Mouse (Mus musculus) heart, embryonic 13.5 days (tissue): Measurements from ENCODE around the gene Aph1b. TPM values are rescaled to one million over a fixed set of nuclear protein-coding genes. Genes with fewer than 3 reads are reported as not detected.
"Not testable (repeated sequence)": the region's sequence is repeated elsewhere in the genome, so short reads cannot be mapped to it uniquely, and the experiment has no call there.

ENCODE experiments used
- ATAC-seq: fragments of 200-750 bp; cut with Nextera tagmentation; 2 replicates; pipeline ENCODE4 v1.8.0; 2017; ENCODE audit warnings: moderate TSS enrichment; ENCODE audit not compliant: insufficient number of reproducible peaks, low FRiP score, low TSS enrichment; ENCODE audit errors: extremely low read depth
- H3K27ac ChIP-seq: fragments of 300-500 bp; sonication (generic); replicated peaks from 2 replicates; pipeline ENCODE4 v1.5.1; 2015; ENCODE audit warnings: moderate library complexity, mild to moderate bottlenecking, inconsistent platforms
- H3K27me3 ChIP-seq: fragments of 300-500 bp; sonication (generic); replicated peaks from 2 replicates; pipeline ENCODE4 v1.6.1; 2015; ENCODE audit warnings: mild to moderate bottlenecking, inconsistent platforms
- H3K36me3 ChIP-seq: fragments of 300-500 bp; sonication (generic); 2 replicates; pipeline ENCODE4 v1.6.1; 2015; ENCODE audit warnings: mild to moderate bottlenecking, inconsistent platforms
- H3K4me1 ChIP-seq: fragments of 300-500 bp; sonication (generic); 2 replicates; pipeline ENCODE4 v1.6.1; 2015; ENCODE audit warnings: inconsistent platforms
- H3K4me2 ChIP-seq: fragments of 300-500 bp; sonication (generic); 2 replicates; pipeline ENCODE4 v1.6.1; 2015; ENCODE audit warnings: inconsistent platforms, mild to moderate bottlenecking, moderate library complexity
- H3K4me3 ChIP-seq: fragments of 300-500 bp; sonication (generic); 2 replicates; pipeline ENCODE4 v1.5.1; 2015; ENCODE audit warnings: moderate library complexity, mild to moderate bottlenecking, inconsistent platforms
- H3K9ac ChIP-seq: fragments of 300-500 bp; sonication (generic); 2 replicates; pipeline ENCODE4 v1.6.1; 2015; ENCODE audit warnings: inconsistent platforms, mild to moderate bottlenecking, moderate library complexity
- H3K9me3 ChIP-seq: fragments of 300-500 bp; sonication (generic); 2 replicates; pipeline ENCODE4 v1.6.1; 2016; ENCODE audit warnings: inconsistent platforms
- WGBS: fragments of 180-500 bp; shearing (Covaris S2); methylation state at CpG from one replicate; pipeline ENCODE4 v1.1.7; 2015; ENCODE audit warnings: mixed read lengths; 5-methylcytosine and 5-hydroxymethylcytosine counted together
- polyA plus RNA-seq: library from polyadenylated mRNA; unstranded; fragments of >200 nt; fragmentation: Nextera tagmentation; extraction: Ambion mirVana; gene quantifications from 2 replicates; pipeline ENCODE4 v1.2.1, GENCODE M21; 2015

The Aph1b gene
- polyA plus RNA-seq, 1 experiment from 2014 or later: 6.5 TPM

GRCm38 (mm10) chr9:66796739-66797138, 1.4 kb upstream of the Aph1b start, which contains the start of gene Gm10647:
Gene Gm10647, plus strand, starts transcription at chr9:66797039.
- H3K9ac ChIP-seq: peak within 1 kb of the TSS; percentile 89
- H3K4me3 ChIP-seq: peak within 1 kb of the TSS; percentile 82
- ATAC-seq: no peak
- no peaks in the 10 kb centered on the region for H3K9me3 ChIP-seq
- WGBS: 79% methylated on average over 5 of the region's 5 CpGs
- H3K27ac ChIP-seq: peak within 1 kb of the TSS; percentile 96
- H3K4me2 ChIP-seq: peak within 1 kb of the TSS; percentile 92
- no peaks in the 10 kb centered on the region for H3K36me3 ChIP-seq
- H3K4me1 ChIP-seq: peaks cover 18% of the 10 kb centered on the region
- H3K27me3 ChIP-seq: no peaks in the 10 kb centered on the region

GRCm38 (mm10) chr9:66794629-66795463, 444 bp downstream of the Aph1b start:
- peak overlapping the region; percentile 96 for H3K27ac ChIP-seq
- H3K9ac ChIP-seq: peak overlapping the region; percentile 89
- H3K9me3 ChIP-seq: no peaks in the 10 kb centered on the region
- peak; percentile 7; the same call in 1 of the 2 replicates for ATAC-seq
- WGBS: 2% methylated on average over 43 of the region's 43 CpGs
- H3K36me3 ChIP-seq: peaks cover 8% of the 10 kb centered on the region; the same call in 1 of the 2 replicates
- peak overlapping the region; percentile 92 for H3K4me2 ChIP-seq
- H3K4me1 ChIP-seq: peaks cover 15% of the 10 kb centered on the region
- peak overlapping the region; percentile 82 for H3K4me3 ChIP-seq
- H3K27me3 ChIP-seq: no peaks in the 10 kb centered on the region

- Histone ChIP-seq H3K9me3 (no peaks in the 10 kb centered on the region), H3K27me3 (no peaks in the 10 kb centered on the region), H3K9ac (no peak overlapping the region), H3K27ac (no peak overlapping the region), H3K4me1 (no peaks in the 10 kb centered on the region), H3K36me3 (peaks cover 15% of the 10 kb centered on the region; the same call in 1 of the 2 replicates), H3K4me2 (no peak overlapping the region), H3K4me3 (no peak overlapping the region)
- WGBS: 11% methylated on average over 2 of the region's 2 CpGs
- ATAC-seq: no peak
Measured at GRCm38 (mm10) chr9:66787821-66788220, 7.5 kb downstream of the Aph1b start.

GRCm38 (mm10) chr9:66784552-66784951, 10.7 kb downstream of the Aph1b start:
- 44% methylated on average over 1 of the region's 3 CpGs for WGBS
- not testable (repeated sequence) for ATAC-seq

GRCm38 (mm10) chr9:66770701-66771100, 24.6 kb downstream of the Aph1b start:
- no peak for ATAC-seq
- Histone ChIP-seq H3K4me1 (no peaks in the 10 kb centered on the region), H3K27me3 (no peaks in the 10 kb centered on the region; the same call in 1 of the 2 replicates), H3K36me3 (no peaks in the 10 kb centered on the region), H3K4me2 (no peak overlapping the region), H3K27ac (no peak overlapping the region), H3K9ac (no peak overlapping the region), H3K4me3 (no peak overlapping the region), H3K9me3 (no peaks in the 10 kb centered on the region)

More at GRCm38 (mm10) chr9:66784552-66784951, 10.7 kb downstream of the Aph1b start:
- H3K4me1 ChIP-seq, H3K4me3 ChIP-seq, H3K4me2 ChIP-seq, H3K9me3 ChIP-seq, H3K27me3 ChIP-seq, H3K9ac ChIP-seq, H3K27ac ChIP-seq: not testable (repeated sequence)
- peaks cover 10% of the 10 kb centered on the region; the same call in 1 of the 2 replicates for H3K36me3 ChIP-seq

GRCm38 (mm10) chr9:66769275-66769674, 26.0 kb downstream of the Aph1b start:
- Histone ChIP-seq H3K9ac (no peak overlapping the region), H3K4me3 (no peak overlapping the region), H3K4me2 (no peak overlapping the region), H3K9me3 (no peaks in the 10 kb centered on the region), H3K27me3 (no peaks in the 10 kb centered on the region; the same call in 1 of the 2 replicates), H3K4me1 (no peaks in the 10 kb centered on the region), H3K36me3 (no peaks in the 10 kb centered on the region), H3K27ac (no peak overlapping the region)
- WGBS: 61% methylated on average over 3 of the region's 3 CpGs
- no peak for ATAC-seq

- H3K9me3 ChIP-seq: no peaks in the 10 kb centered on the region
Measured at GRCm38 (mm10) chr9:66768721-66769120, 26.6 kb downstream of the Aph1b start.

GRCm38 (mm10) chr9:66760991-66761390, 34.3 kb downstream of the Aph1b start:
- no peak overlapping the region for H3K27ac ChIP-seq
- no peaks in the 10 kb centered on the region for H3K9me3 ChIP-seq
- no peak overlapping the region for H3K4me2 ChIP-seq
- no peaks in the 10 kb centered on the region for H3K4me1 ChIP-seq
- 24% methylated on average over 1 of the region's 1 CpGs for WGBS
- H3K4me3 ChIP-seq: no peak overlapping the region
- no peaks in the 10 kb centered on the region for H3K27me3 ChIP-seq
- no peaks in the 10 kb centered on the region for H3K36me3 ChIP-seq
- H3K9ac ChIP-seq: no peak overlapping the region
- no peak for ATAC-seq

More at GRCm38 (mm10) chr9:66768721-66769120, 26.6 kb downstream of the Aph1b start:
- WGBS: 65% methylated on average over 1 of the region's 1 CpGs
- Histone ChIP-seq H3K4me3 (no peak overlapping the region), H3K36me3 (no peaks in the 10 kb centered on the region), H3K27ac (no peak overlapping the region), H3K4me2 (no peak overlapping the region), H3K9ac (no peak overlapping the region), H3K27me3 (no peaks in the 10 kb centered on the region; the same call in 1 of the 2 replicates), H3K4me1 (no peaks in the 10 kb centered on the region)
- no peak for ATAC-seq

- Histone ChIP-seq H3K4me3 (no peak overlapping the region), H3K27ac (no peak overlapping the region), H3K27me3 (no peaks in the 10 kb centered on the region; the same call in 1 of the 2 replicates), H3K36me3 (no peaks in the 10 kb centered on the region), H3K9ac (no peak overlapping the region), H3K4me2 (no peak overlapping the region), H3K9me3 (no peaks in the 10 kb centered on the region), H3K4me1 (peaks cover 4% of the 10 kb centered on the region; the same call in 1 of the 2 replicates)
- WGBS: 79% methylated on average over 6 of the region's 6 CpGs
- ATAC-seq: no peak
Measured at GRCm38 (mm10) chr9:66752849-66753248, 42.4 kb downstream of the Aph1b start.

GRCm38 (mm10) chr9:66748390-66748789, 46.9 kb downstream of the Aph1b start:
- 55% methylated on average over 15 of the region's 15 CpGs for WGBS

GRCm38 (mm10) chr9:66744531-66744930, 50.8 kb downstream of the Aph1b start:
- Histone ChIP-seq H3K9ac (no peak overlapping the region), H3K4me1 (peaks cover 4% of the 10 kb centered on the region; the same call in 1 of the 2 replicates), H3K4me2 (no peak overlapping the region), H3K27me3 (0 out of 2 replicates have a peak, but pooled peaks cover 4% of the 10 kb centered on the region), H3K9me3 (no peaks in the 10 kb centered on the region), H3K36me3 (no peaks in the 10 kb centered on the region), H3K27ac (no peak overlapping the region), H3K4me3 (no peak overlapping the region)
- no peak for ATAC-seq
- 62% methylated on average over 2 of the region's 2 CpGs for WGBS

More at GRCm38 (mm10) chr9:66748390-66748789, 46.9 kb downstream of the Aph1b start:
- ATAC-seq: no peak
- Histone ChIP-seq H3K9me3 (no peaks in the 10 kb centered on the region), H3K4me3 (peak overlapping the region; percentile 16), H3K4me2 (peak overlapping the region; percentile 57), H3K36me3 (no peaks in the 10 kb centered on the region), H3K27me3 (peaks cover 4% of the 10 kb centered on the region; the same call in 1 of the 2 replicates), H3K27ac (no peak overlapping the region), H3K4me1 (peaks cover 4% of the 10 kb centered on the region; the same call in 1 of the 2 replicates), H3K9ac (peak overlapping the region; percentile 20)
